Mouse (Mus musculus) sigmoid colon, adult 10 weeks (tissue): ENCODE data around the gene Mad2l1bp. TPM values are rescaled to one million over a fixed set of nuclear protein-coding genes. Genes with fewer than 3 reads are reported as not detected.

Experiments
- polyA plus RNA-seq: library from polyadenylated mRNA; stranded (reverse); fragments of 350-450 nt; fragmentation: Illumina TruSeq; extraction: RNeasy Lipid Tissue Mini Kit (QIAGEN cat#74804); gene quantifications from one replicate; pipeline ENCODE4 v1.2.3, GENCODE M21; 2014; ENCODE audit warnings: low read depth, low replicate concordance

The Mad2l1bp gene
- 2.2 TPM for polyA plus RNA-seq

DNA sequence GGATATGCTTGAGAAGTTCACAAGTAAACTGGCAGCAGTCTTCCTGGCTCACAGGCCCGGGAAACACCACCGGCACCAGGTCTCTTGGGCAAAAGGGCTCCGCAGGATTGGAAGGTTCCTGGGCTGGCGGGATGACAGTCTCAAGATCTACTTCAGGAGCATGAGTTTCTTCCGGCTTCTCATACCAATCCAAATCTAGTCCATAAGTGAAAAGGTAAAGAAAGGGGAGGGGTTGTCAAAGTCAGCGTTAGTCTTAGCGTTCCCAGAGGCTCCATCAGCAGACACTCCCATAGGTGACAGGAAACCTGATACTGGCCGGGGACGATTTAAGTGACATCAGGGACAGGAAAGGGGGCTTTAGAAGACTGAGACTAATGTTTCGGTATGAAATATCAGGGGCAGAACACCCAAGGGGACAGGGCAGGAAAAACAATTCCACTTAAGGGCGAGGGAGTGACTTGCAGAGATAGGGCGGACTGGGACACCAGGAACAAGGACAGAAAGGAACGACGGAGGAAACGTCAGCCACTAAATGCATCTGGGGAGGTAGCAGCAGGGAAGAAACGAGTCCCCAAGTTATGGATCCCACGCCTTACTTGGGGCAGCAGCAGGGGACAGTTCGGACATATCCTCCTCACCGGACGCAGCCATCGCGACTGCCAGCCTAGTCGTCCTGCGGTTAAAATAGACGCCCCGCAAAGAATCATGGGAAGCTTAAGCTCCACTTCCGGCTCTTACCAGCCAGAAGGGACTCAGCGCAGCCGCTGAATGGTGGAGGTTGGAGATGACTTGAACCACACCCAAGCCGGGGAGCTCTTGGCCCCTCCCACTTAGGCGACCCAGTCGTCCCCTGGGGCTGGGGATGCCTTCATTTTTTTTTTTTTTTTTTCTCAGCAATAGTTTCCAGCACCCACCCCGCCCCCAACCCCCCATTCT is at the start of gene Mad2l1bp:
Gene Mad2l1bp, minus strand, starts transcription at position 707 of the 936 bp plus-strand sequence.

DNA sequence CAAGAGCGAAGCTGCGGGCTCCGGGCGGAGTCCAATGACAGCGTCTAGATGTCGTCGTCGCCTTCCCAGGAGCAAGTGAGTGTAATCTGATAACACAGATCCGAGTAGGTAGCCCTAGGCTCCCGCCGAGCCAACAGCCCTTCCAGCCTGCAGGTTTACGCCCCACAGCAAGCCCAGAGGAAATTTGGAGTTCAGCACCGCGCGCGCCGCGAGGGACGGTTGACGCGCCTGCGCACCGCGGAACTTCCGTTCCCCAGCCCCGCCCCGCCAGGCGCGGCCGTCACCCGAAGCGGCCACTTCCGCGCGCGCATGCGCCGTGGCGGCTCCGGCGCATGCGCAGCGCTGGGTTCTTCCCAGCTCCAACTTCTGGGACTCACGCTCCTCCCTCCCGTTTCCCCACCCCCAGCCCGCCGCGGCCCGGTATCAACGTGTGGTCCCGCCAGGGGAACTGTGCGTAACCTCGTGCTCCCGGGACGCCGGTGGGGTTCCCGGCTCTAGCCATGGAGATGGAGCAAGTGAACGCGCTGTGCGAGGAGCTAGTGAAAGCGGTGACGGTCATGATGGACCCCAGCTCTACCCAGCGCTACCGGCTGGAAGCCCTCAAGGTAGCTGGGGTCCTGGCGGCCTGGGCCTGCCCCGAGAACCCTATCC is 49.2 kb upstream of the Mad2l1bp start, which contains the start of the genes Polh and Xpo5:
Gene Polh, minus strand, starts transcription at position 225 of the 651 bp plus-strand sequence.
Gene Xpo5, plus strand, starts transcription at position 362 of the 651 bp plus-strand sequence.

DNA sequence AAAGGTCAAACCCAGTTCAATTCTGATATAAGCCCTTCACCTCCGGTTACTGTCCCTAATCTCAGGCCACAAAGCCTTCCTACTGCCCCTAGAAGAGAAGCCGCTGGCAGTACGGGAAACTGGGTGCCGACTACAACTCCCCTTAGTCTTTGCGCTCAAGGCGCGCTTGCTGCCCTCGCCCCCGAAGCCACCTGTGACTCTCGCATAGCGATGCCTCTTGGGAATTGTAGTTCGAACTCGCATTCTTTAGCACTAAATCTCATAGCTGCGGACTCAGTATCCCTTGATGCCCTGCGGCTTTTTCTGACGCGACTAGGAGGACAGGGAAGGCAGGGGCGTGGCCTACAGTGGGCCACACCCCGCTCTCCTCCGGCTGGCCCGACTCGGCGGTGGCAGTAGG is 7.3 kb upstream of the Mad2l1bp start, which contains the start of gene Gtpbp2:
Gene Gtpbp2, plus strand, starts transcription at position 347 of the 400 bp plus-strand sequence.

DNA sequence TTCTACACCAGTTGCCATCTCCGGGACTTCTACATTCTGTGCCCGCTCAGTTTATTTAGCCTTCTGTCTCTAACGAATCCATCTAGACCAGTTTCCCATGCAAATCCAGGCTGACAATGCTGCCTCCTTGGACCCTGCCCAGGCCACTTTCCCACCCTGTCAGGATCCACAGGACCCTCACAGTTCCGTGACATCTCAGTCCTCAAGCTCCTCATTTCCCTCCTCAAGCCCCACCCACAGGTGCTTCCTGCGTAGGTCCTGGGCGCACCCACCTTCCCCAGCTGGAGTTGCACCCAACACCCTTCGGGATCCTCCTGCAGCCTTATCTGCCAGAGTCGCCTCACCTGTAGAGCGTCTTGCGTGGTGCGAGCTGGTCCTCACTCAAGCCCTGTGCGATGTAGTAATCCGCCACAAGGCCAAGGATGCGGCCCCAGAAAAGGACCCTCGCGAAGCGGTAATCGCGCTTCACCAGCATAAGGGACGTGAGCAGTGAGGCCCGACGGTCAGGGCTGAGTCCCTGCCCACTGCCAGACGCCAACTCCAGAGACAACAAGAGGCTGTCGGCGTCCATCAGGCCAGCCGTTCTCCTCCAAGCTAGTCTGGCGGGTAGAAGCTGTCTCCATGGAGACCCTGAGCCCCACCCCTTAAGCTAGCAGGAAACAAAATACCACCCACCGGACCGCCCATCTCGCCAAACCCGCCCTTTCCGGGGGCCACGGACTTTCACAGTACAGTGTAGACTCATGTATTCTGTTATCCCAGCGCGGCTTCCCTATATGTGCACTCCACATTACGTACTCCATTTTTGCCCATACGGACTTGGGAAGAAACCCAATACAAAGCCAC is 9.6 kb downstream of the Mad2l1bp start, which contains the start of gene Rsph9:
Gene Rsph9, minus strand, starts transcription at position 639 of the 846 bp plus-strand sequence.

DNA sequence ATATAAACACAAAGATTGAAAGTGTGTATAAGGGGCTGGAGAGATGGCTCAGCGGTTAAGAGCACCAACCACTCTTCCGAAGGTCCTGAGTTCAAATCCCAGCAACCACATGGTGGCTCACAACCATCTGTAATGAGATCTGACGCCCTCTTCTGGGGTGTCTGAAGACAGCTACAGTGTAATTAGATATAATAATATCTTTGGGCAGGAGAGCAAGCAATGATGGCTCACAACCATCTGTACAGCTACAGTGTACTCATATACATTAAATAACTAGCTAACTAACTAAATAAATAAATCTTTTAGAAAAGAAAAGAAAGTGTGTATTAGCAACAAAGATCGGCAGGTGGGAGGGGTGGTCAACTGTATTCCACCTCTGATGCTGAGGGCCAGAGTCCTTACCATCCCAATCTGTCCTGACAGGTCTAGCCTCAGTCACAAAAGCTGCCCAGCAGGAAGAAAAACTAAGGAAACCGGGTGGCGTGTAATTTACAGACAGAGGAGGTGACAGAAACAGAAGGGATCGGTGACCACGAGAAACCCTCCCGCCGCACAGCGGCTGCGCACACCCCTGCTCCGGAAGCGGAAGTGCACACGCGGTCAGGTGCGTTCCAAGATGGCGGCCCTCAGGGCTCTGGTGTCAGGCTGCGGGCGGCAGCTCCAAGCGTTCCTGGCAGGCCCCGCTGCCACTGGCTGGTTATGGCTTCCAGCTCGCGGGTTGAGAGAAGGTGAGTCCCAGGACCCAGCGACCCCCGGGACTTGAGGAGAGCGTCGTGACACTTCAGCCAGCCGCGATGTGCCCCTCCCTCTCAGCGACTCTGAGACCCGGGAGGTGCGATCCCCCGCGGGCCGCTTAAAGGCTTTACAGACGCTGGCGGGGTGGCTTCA is 42.7 kb downstream of the Mad2l1bp start, which contains the start of gene Mrps18a:
Gene Mrps18a, plus strand, starts transcription at position 585 of the 888 bp plus-strand sequence.

Other genes starting within 250 kb of the Mad2l1bp start
- gene Vegfa, start 121.2 kb downstream of the Mad2l1bp start, polyA plus RNA-seq = 31.2 TPM
- 12.4 TPM for gene Mrps18a, start 42.6 kb downstream of the Mad2l1bp start, polyA plus RNA-seq
- not detected for gene Rsph9, start 9.3 kb downstream of the Mad2l1bp start, polyA plus RNA-seq
- 49.1 TPM for gene Gtpbp2, start 7.5 kb upstream of the Mad2l1bp start, polyA plus RNA-seq
- 6.6 TPM for gene Polh, start 49.1 kb upstream of the Mad2l1bp start, polyA plus RNA-seq
- gene Xpo5, start 49.2 kb upstream of the Mad2l1bp start, polyA plus RNA-seq = 10.8 TPM
- 5.7 TPM for gene Polr1c, start 94.5 kb upstream of the Mad2l1bp start, polyA plus RNA-seq
- 3.1 TPM for gene Yipf3, start 94.5 kb upstream of the Mad2l1bp start, polyA plus RNA-seq
- gene Lrrc73, start 100.0 kb upstream of the Mad2l1bp start, polyA plus RNA-seq = not detected
- gene Tjap1, start 129.5 kb upstream of the Mad2l1bp start, polyA plus RNA-seq = 0.54 TPM
- gene Dlk2, start 143.9 kb upstream of the Mad2l1bp start, polyA plus RNA-seq = not detected
- 0.22 TPM for gene Abcc10, start 174.8 kb upstream of the Mad2l1bp start, polyA plus RNA-seq
- 37.2 TPM for gene Zfp318, start 230.2 kb upstream of the Mad2l1bp start, polyA plus RNA-seq